Mouse (Mus musculus): ENCODE measurements around the gene St3gal4. TPM values are rescaled to one million over a fixed set of nuclear protein-coding genes. Genes with fewer than 3 reads are reported as not detected.
A peak's percentile ranks its signal among the peaks of the same experiment; 100 is the strongest.

St3gal4 gene
- total and polyA plus RNA-seq, 2 experiments from 2014 or later: 18.2 to 22.6 TPM

DNA sequence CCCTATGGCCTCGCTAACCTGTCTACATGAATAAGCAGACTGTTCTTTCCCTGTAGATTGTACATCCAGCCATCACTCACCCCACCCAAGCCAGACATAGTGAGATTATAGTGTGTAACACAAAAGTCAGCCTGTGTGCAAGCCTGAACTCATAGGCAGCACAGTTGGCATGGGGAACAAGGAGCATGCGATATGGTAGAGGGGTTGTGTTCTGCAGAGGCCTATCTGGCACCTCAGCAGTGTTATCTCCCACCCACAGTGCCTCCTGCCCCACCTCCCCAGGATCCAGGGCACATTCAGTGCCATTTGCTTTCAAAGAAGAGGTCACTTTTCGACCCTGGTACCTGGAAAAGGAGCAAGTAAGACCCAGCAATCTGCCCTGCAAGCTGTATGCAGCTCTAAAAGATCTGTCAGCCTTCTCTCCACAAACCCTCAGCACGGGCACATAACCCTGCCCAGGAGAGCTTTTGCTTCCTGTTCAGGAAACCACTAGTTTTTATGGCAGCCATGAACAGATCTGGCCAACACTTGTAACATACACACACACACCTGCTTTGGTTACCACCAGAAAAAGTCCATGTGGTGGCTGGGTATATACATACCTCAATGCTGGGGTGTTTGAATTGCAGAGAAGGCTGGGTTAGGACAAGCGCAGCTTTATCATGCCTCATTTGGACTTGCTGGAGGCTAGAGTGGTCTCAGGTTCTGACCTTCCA lies 3.6 kb upstream of the St3gal4 start:
- DNase-seq (no peak), ATAC-seq (no peak)
- peaks cover 29% of the 10 kb centered on the region for H3K36me3 ChIP-seq (ENCODE audit: insufficient read depth)
- 89% methylated on average over 5 of the region's 5 CpGs for WGBS
- TF ChIP-seq CTCF (IDR thresholded peaks at IDR 0.05; ENCODE audit: low read depth): no peak
- H3K4me1 ChIP-seq (ENCODE audit: insufficient read depth): peaks cover 2% of the 10 kb centered on the region
- no peaks in the 10 kb centered on the region for H3K27me3 ChIP-seq (ENCODE audit: insufficient read depth, low read length)
- no peak overlapping the region for H3K9ac ChIP-seq
- no peak overlapping the region for H3K4me3 ChIP-seq (ENCODE audit: low read depth, low read length)
- no peak overlapping the region for H3K27ac ChIP-seq (ENCODE audit: low read depth, low read length)
- no peaks in the 10 kb centered on the region for H3K9me3 ChIP-seq (ENCODE audit: low read length)
- no peak overlapping the region for H3K4me2 ChIP-seq (ENCODE audit: low read depth)

GRCm38 (mm10) chr9:35118563-35118962 lies 505 bp downstream of the St3gal4 start:
- TF ChIP-seq CTCF (IDR thresholded peaks at IDR 0.05; ENCODE audit: low read depth): no peak
- no peaks in the 10 kb centered on the region for H3K36me3 ChIP-seq (ENCODE audit: insufficient read depth)
- H3K9ac ChIP-seq: no peak overlapping the region
- 84% methylated on average over 2 of the region's 2 CpGs for WGBS
- peaks cover 7% of the 10 kb centered on the region for H3K4me1 ChIP-seq (ENCODE audit: insufficient read depth)
- no peak overlapping the region for H3K27ac ChIP-seq (ENCODE audit: low read depth, low read length)
- H3K27me3 ChIP-seq (ENCODE audit: insufficient read depth, low read length): no peaks in the 10 kb centered on the region
- no peak overlapping the region for H3K4me2 ChIP-seq (ENCODE audit: low read depth)
- H3K4me3 ChIP-seq (ENCODE audit: low read depth, low read length): no peak overlapping the region
- H3K9me3 ChIP-seq (ENCODE audit: low read length): no peaks in the 10 kb centered on the region
- no peak for DNase-seq
- ATAC-seq: no peak

GRCm38 (mm10) chr9:35117384-35118295 lies 1.4 kb downstream of the St3gal4 start:
- Histone ChIP-seq H3K4me2 (ENCODE audit: low read depth) (peak overlapping the region; percentile 64), H3K4me1 (ENCODE audit: insufficient read depth) (peaks cover 7% of the 10 kb centered on the region), H3K27ac (ENCODE audit: low read depth, low read length) (peak overlapping the region; percentile 75), H3K36me3 (ENCODE audit: insufficient read depth) (no peaks in the 10 kb centered on the region), H3K9me3 (ENCODE audit: low read length) (no peaks in the 10 kb centered on the region), H3K4me3 (ENCODE audit: low read depth, low read length) (peak overlapping the region; percentile 75), H3K9ac (peak overlapping the region; percentile 73), H3K27me3 (ENCODE audit: insufficient read depth, low read length) (no peaks in the 10 kb centered on the region)
- ATAC-seq (peak; percentile 18), DNase-seq (peak; percentile 47)
- no peak for TF ChIP-seq CTCF (IDR thresholded peaks at IDR 0.05; ENCODE audit: low read depth)
- 33% methylated on average over 15 of the region's 15 CpGs for WGBS

- 3% methylated on average over 78 of the region's 84 CpGs for WGBS
- H3K9me3 ChIP-seq (ENCODE audit: low read length): no peaks in the 10 kb centered on the region
- peak overlapping the region; percentile 73 for H3K9ac ChIP-seq
- no peak for TF ChIP-seq CTCF (IDR thresholded peaks at IDR 0.05; ENCODE audit: low read depth)
- H3K4me3 ChIP-seq (ENCODE audit: low read depth, low read length): peak overlapping the region; percentile 75
- H3K27ac ChIP-seq (ENCODE audit: low read depth, low read length): peak overlapping the region; percentile 75
- H3K27me3 ChIP-seq (ENCODE audit: insufficient read depth, low read length): no peaks in the 10 kb centered on the region
- peak; percentile 94 for ATAC-seq
- peak; percentile 88 for DNase-seq
- H3K36me3 ChIP-seq (ENCODE audit: insufficient read depth): no peaks in the 10 kb centered on the region
- peaks cover 7% of the 10 kb centered on the region for H3K4me1 ChIP-seq (ENCODE audit: insufficient read depth)
- peak overlapping the region; percentile 64 for H3K4me2 ChIP-seq (ENCODE audit: low read depth)
These were observed 2.4 kb downstream of the St3gal4 start for GRCm38 (mm10) chr9:35116391-35117381.

GRCm38 (mm10) chr9:35115804-35116203 lies 3.3 kb downstream of the St3gal4 start:
- DNase-seq (no peak), ATAC-seq (no peak)
- Histone ChIP-seq H3K9ac (no peak overlapping the region), H3K4me3 (ENCODE audit: low read depth, low read length) (peak overlapping the region; percentile 75), H3K27me3 (ENCODE audit: insufficient read depth, low read length) (no peaks in the 10 kb centered on the region), H3K4me1 (ENCODE audit: insufficient read depth) (peaks cover 7% of the 10 kb centered on the region), H3K9me3 (ENCODE audit: low read length) (no peaks in the 10 kb centered on the region), H3K27ac (ENCODE audit: low read depth, low read length) (no peak overlapping the region), H3K4me2 (ENCODE audit: low read depth) (peak overlapping the region; percentile 64), H3K36me3 (ENCODE audit: insufficient read depth) (no peaks in the 10 kb centered on the region)
- WGBS: 41% methylated on average over 4 of the region's 4 CpGs
- no peak for TF ChIP-seq CTCF (IDR thresholded peaks at IDR 0.05; ENCODE audit: low read depth)

GRCm38 (mm10) chr9:35115299-35115698 lies 3.8 kb downstream of the St3gal4 start:
- Histone ChIP-seq H3K4me3 (ENCODE audit: low read depth, low read length) (no peak overlapping the region), H3K27me3 (ENCODE audit: insufficient read depth, low read length) (no peaks in the 10 kb centered on the region), H3K27ac (ENCODE audit: low read depth, low read length) (no peak overlapping the region), H3K4me1 (ENCODE audit: insufficient read depth) (peaks cover 7% of the 10 kb centered on the region), H3K36me3 (ENCODE audit: insufficient read depth) (no peaks in the 10 kb centered on the region), H3K9ac (no peak overlapping the region), H3K4me2 (ENCODE audit: low read depth) (peak overlapping the region; percentile 64), H3K9me3 (ENCODE audit: low read length) (no peaks in the 10 kb centered on the region)
- ATAC-seq (no peak), DNase-seq (no peak)
- WGBS: 63% methylated on average over 3 of the region's 4 CpGs
- no peak for TF ChIP-seq CTCF (IDR thresholded peaks at IDR 0.05; ENCODE audit: low read depth)

Measured in forebrain, postnatal 0 days (tissue).